Mouse (Mus musculus) stomach, postnatal 0 days (tissue): Measurements from ENCODE around the gene Ank3. TPM values are rescaled to one million over a fixed set of nuclear protein-coding genes. Genes with fewer than 3 reads are reported as not detected.

ENCODE experiments used
- ATAC-seq: fragments of 200-750 bp; cut with Nextera tagmentation; 2 replicates; pipeline ENCODE4 v1.8.0; 2017; ENCODE audit not compliant: low FRiP score, low TSS enrichment
- DNase-seq: peaks from one replicate; pipeline ENCODE4 v3.0.0-alpha.2; 2016; ENCODE audit warnings: low spot score
- H3K27ac ChIP-seq: fragments of 300-500 bp; sonication (generic); replicated peaks from 2 replicates; pipeline ENCODE4 v1.5.1; 2014; ENCODE audit warnings: mild to moderate bottlenecking, control low read depth
- H3K27me3 ChIP-seq: fragments of 300-500 bp; sonication (generic); 2 replicates; pipeline ENCODE4 v1.6.1; 2014; ENCODE audit warnings: low read length; ENCODE audit not compliant: control insufficient read depth, insufficient read depth
- H3K36me3 ChIP-seq: fragments of 300-500 bp; sonication (generic); 2 replicates; pipeline ENCODE4 v1.6.1; 2014; ENCODE audit warnings: low read length, mixed read lengths; ENCODE audit not compliant: control insufficient read depth, insufficient read depth
- H3K4me1 ChIP-seq: fragments of 300-500 bp; sonication (generic); replicated peaks from 2 replicates; pipeline ENCODE4 v1.6.1; 2014; ENCODE audit warnings: antibody characterized with exemption; ENCODE audit not compliant: control insufficient read depth, insufficient read depth
- H3K4me2 ChIP-seq: fragments of 300-500 bp; sonication (generic); replicated peaks from 2 replicates; pipeline ENCODE4 v1.6.1; 2014; ENCODE audit warnings: low read depth, mild to moderate bottlenecking, control low read depth, moderate library complexity
- H3K4me3 ChIP-seq: fragments of 300-500 bp; sonication (generic); 2 replicates; pipeline ENCODE4 v1.5.1; 2014; ENCODE audit warnings: low read depth, low read length, control low read depth
- H3K9ac ChIP-seq: fragments of 300-500 bp; sonication (generic); 2 replicates; pipeline ENCODE4 v1.6.1; 2014; ENCODE audit warnings: mild to moderate bottlenecking, low read length, control low read depth, mixed read lengths
- H3K9me3 ChIP-seq: fragments of 300-500 bp; sonication (generic); 2 replicates; pipeline ENCODE4 v1.6.1; 2016; ENCODE audit warnings: low read length; ENCODE audit not compliant: control insufficient read depth
- CTCF ChIP-seq: IDR thresholded peaks from 2 replicates; pipeline ENCODE4 v1.5.1; 2016; ENCODE audit warnings: antibody characterized with exemption, low read depth, mild to moderate bottlenecking, moderate library complexity
- EP300 ChIP-seq: optimal IDR thresholded peaks from 2 replicates; pipeline ENCODE3; 2016; ENCODE audit warnings: antibody characterized with exemption
- WGBS: fragments of 180-500 bp; shearing (Covaris S2); extraction: QIAGEN DNeasy Blood & Tissue Kit; methylation state at CpG from one replicate; pipeline ENCODE4 v1.1.7; 2014; 5-methylcytosine and 5-hydroxymethylcytosine counted together
- polyA plus RNA-seq: library from polyadenylated mRNA; unstranded; fragments of >200 nt; fragmentation: Nextera tagmentation; extraction: Ambion mirVana; gene quantifications from 2 replicates; pipeline ENCODE4 v1.2.1, GENCODE M21; 2015

Gene Ank3
- polyA plus RNA-seq, 1 experiment from 2014 or later, result 16.0 TPM

- H3K4me2 ChIP-seq, result no peak overlapping the region
- H3K27ac ChIP-seq, result no peak overlapping the region
- TF ChIP-seq CTCF, result no peak
- TF ChIP-seq EP300, result no peak
- H3K36me3 ChIP-seq, result no peaks in the 10 kb centered on the region
- DNase-seq (no peak), ATAC-seq (no peak)
- 83% methylated on average over 11 of the region's 11 CpGs for WGBS
- H3K27me3 ChIP-seq, result no peaks in the 10 kb centered on the region
- no peak overlapping the region for H3K9ac ChIP-seq
- H3K4me3 ChIP-seq, result no peak overlapping the region
- no peaks in the 10 kb centered on the region; the same call in 1 of the 2 replicates for H3K9me3 ChIP-seq
- H3K4me1 ChIP-seq, result no peaks in the 10 kb centered on the region
These were observed 625.3 kb downstream of the Ank3 start for GRCm38 (mm10) chr10:70023861-70024260.

GRCm38 (mm10) chr10:70031942-70032341 lies 633.4 kb downstream of the Ank3 start:
- no peak overlapping the region for H3K27ac ChIP-seq
- 83% methylated on average over 8 of the region's 8 CpGs for WGBS
- TF ChIP-seq CTCF, result no peak
- no peak for TF ChIP-seq EP300
- no peaks in the 10 kb centered on the region for H3K27me3 ChIP-seq
- H3K4me2 ChIP-seq, result no peak overlapping the region
- no peak for ATAC-seq
- no peak for DNase-seq
- no peaks in the 10 kb centered on the region for H3K36me3 ChIP-seq
- no peak overlapping the region for H3K4me3 ChIP-seq
- H3K9ac ChIP-seq, result no peak overlapping the region
- H3K9me3 ChIP-seq, result no peaks in the 10 kb centered on the region
- no peaks in the 10 kb centered on the region for H3K4me1 ChIP-seq

GRCm38 (mm10) chr10:70032982-70033381 lies 634.4 kb downstream of the Ank3 start:
- no peak overlapping the region for H3K4me3 ChIP-seq
- TF ChIP-seq EP300, result no peak
- no peak for TF ChIP-seq CTCF
- no peak overlapping the region for H3K4me2 ChIP-seq
- H3K27me3 ChIP-seq, result no peaks in the 10 kb centered on the region
- no peak for ATAC-seq
- H3K27ac ChIP-seq, result no peak overlapping the region
- no peak for DNase-seq
- no peaks in the 10 kb centered on the region for H3K4me1 ChIP-seq
- no peaks in the 10 kb centered on the region for H3K9me3 ChIP-seq
- 86% methylated on average over 9 of the region's 9 CpGs for WGBS
- no peaks in the 10 kb centered on the region for H3K36me3 ChIP-seq
- no peak overlapping the region for H3K9ac ChIP-seq

- ATAC-seq, result no peak
- Histone ChIP-seq H3K4me2 (no peak overlapping the region), H3K36me3 (no peaks in the 10 kb centered on the region), H3K27ac (no peak overlapping the region), H3K4me3 (no peak overlapping the region), H3K9me3 (no peaks in the 10 kb centered on the region), H3K9ac (no peak overlapping the region), H3K27me3 (no peaks in the 10 kb centered on the region), H3K4me1 (no peaks in the 10 kb centered on the region)
- DNase-seq, result no peak
- TF ChIP-seq CTCF, result no peak
- no peak for TF ChIP-seq EP300
- 53% methylated on average over 3 of the region's 3 CpGs for WGBS
These were observed 635.3 kb downstream of the Ank3 start for GRCm38 (mm10) chr10:70033856-70034255.

- Histone ChIP-seq H3K27me3 (no peaks in the 10 kb centered on the region), H3K4me2 (no peak overlapping the region; the same call in 1 of the 2 replicates), H3K4me1 (no peaks in the 10 kb centered on the region), H3K9me3 (no peaks in the 10 kb centered on the region), H3K9ac (no peak overlapping the region), H3K36me3 (no peaks in the 10 kb centered on the region), H3K4me3 (no peak overlapping the region), H3K27ac (no peak overlapping the region)
- 53% methylated on average over 17 of the region's 17 CpGs for WGBS
- no peak for DNase-seq
- peak; percentile 42; the same call in 1 of the 2 replicates for ATAC-seq
- TF ChIP-seq CTCF (no peak), EP300 (peak; percentile 77)
These were observed 641.3 kb downstream of the Ank3 start for GRCm38 (mm10) chr10:70039871-70040291.

GRCm38 (mm10) chr10:70041562-70041961 lies 643.0 kb downstream of the Ank3 start:
- H3K9ac ChIP-seq, result no peak overlapping the region
- no peak for TF ChIP-seq EP300
- no peak for TF ChIP-seq CTCF
- no peak overlapping the region for H3K4me3 ChIP-seq
- no peaks in the 10 kb centered on the region for H3K9me3 ChIP-seq
- DNase-seq (no peak), ATAC-seq (no peak)
- H3K36me3 ChIP-seq, result no peaks in the 10 kb centered on the region
- H3K27ac ChIP-seq, result no peak overlapping the region
- no peaks in the 10 kb centered on the region for H3K4me1 ChIP-seq
- no peak overlapping the region for H3K4me2 ChIP-seq
- H3K27me3 ChIP-seq, result no peaks in the 10 kb centered on the region
